Mouse (Mus musculus): ENCODE results near the gene Tpk1.

GRCm38 (mm10) chr6:43525028-43525427 is 141.1 kb downstream of the Tpk1 start:
- no peak for TF ChIP-seq TAL1 (IDR thresholded peaks at IDR 0.05; ENCODE audit: low read length)
- TF ChIP-seq GATA1 (IDR thresholded peaks at IDR 0.05; ENCODE audit: low read length) = no peak

All from erythroblast, embryonic 14.5 days (primary cell).